Mouse (Mus musculus): ENCODE results near the gene Efcab10.

GRCm38 (mm10) chr12:33394804-33395623 lies at the start of gene Efcab10:
- TF ChIP-seq CTCF (IDR thresholded peaks at IDR 0.05) (no peak), POLR2A (IDR thresholded peaks at IDR 0.05; ENCODE audit: insufficient read depth, low read depth, low read length) (no peak)

All from heart, adult 2 months (tissue).